Mouse (Mus musculus) neural tube, embryonic 15.5 days (tissue): ENCODE data around the gene 9530077C05Rik. TPM values are rescaled to one million over a fixed set of nuclear protein-coding genes. Genes with fewer than 3 reads are reported as not detected.

Experiments used
- ATAC-seq: fragments of 200-750 bp; cut with Nextera tagmentation; 2 replicates; pipeline ENCODE4 v1.8.0; 2017; ENCODE audit warnings: mild to moderate bottlenecking, moderate TSS enrichment, moderate library complexity; ENCODE audit not compliant: low FRiP score
- H3K27ac ChIP-seq: fragments of 300-500 bp; sonication (generic); replicated peaks from 2 replicates; pipeline ENCODE4 v1.5.1; 2015; ENCODE audit warnings: mild to moderate bottlenecking, inconsistent platforms
- H3K27me3 ChIP-seq: fragments of 300-500 bp; sonication (generic); replicated peaks from 2 replicates; pipeline ENCODE4 v1.6.1; 2015; ENCODE audit warnings: inconsistent platforms
- H3K36me3 ChIP-seq: fragments of 300-500 bp; sonication (generic); 2 replicates; pipeline ENCODE4 v1.6.1; 2015; ENCODE audit warnings: inconsistent platforms
- H3K4me1 ChIP-seq: fragments of 300-500 bp; sonication (generic); 2 replicates; pipeline ENCODE4 v1.6.1; 2015; ENCODE audit warnings: inconsistent platforms
- H3K4me2 ChIP-seq: fragments of 300-500 bp; sonication (generic); 2 replicates; pipeline ENCODE4 v1.6.1; 2015; ENCODE audit warnings: inconsistent platforms, mild to moderate bottlenecking, moderate library complexity
- H3K4me3 ChIP-seq: fragments of 300-500 bp; sonication (generic); replicated peaks from 2 replicates; pipeline ENCODE4 v1.5.1; 2015; ENCODE audit warnings: mild to moderate bottlenecking, inconsistent platforms
- H3K9ac ChIP-seq: fragments of 300-500 bp; sonication (generic); replicated peaks from 2 replicates; pipeline ENCODE4 v1.6.1; 2015; ENCODE audit warnings: mild to moderate bottlenecking, inconsistent platforms
- H3K9me3 ChIP-seq: fragments of 300-500 bp; sonication (generic); replicated peaks from 2 replicates; pipeline ENCODE4 v1.6.1; 2016; ENCODE audit warnings: inconsistent platforms
- WGBS: fragments of 180-500 bp; shearing (Covaris S2); methylation state at CpG from one replicate; pipeline ENCODE4 v1.1.7; 2015; ENCODE audit warnings: mixed read lengths; 5-methylcytosine and 5-hydroxymethylcytosine counted together
- polyA plus RNA-seq: library from polyadenylated mRNA; unstranded; fragments of >200 nt; fragmentation: Nextera tagmentation; extraction: Ambion mirVana; gene quantifications from 2 replicates; pipeline ENCODE4 v1.2.1, GENCODE M21; 2015

The 9530077C05Rik gene
- polyA plus RNA-seq, 1 experiment from 2014 or later, result 15.0 TPM

DNA sequence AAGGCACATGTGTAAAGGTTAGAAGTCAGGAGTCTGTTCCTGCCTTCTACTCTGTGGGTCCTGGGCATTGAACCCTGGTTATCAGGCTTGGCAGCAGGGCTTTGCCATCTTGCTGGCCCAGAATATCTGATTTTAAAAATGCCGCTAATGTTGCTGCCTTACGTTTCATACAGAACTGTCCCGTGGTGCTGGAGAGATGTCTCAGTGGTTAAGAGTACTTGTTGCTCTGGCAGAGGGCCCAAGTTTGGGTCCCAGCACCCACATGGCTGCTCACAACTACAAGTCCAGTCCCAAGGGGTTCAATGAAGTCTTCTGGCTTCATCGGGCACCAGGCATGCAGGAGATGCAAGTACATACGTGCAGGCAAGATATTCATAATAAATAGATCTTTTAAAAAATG, 54.9 kb downstream of the 9530077C05Rik start:
- H3K4me1 ChIP-seq, result peaks cover 12% of the 10 kb centered on the region
- ATAC-seq, result no peak
- no peak overlapping the region for H3K9ac ChIP-seq
- no peak overlapping the region for H3K27ac ChIP-seq
- no peak overlapping the region for H3K4me3 ChIP-seq
- no peak overlapping the region for H3K4me2 ChIP-seq
- no peaks in the 10 kb centered on the region for H3K9me3 ChIP-seq
- H3K36me3 ChIP-seq, result peaks cover 19% of the 10 kb centered on the region
- H3K27me3 ChIP-seq, result no peaks in the 10 kb centered on the region
- WGBS, result 97% methylated on average over 5 of the region's 5 CpGs

DNA sequence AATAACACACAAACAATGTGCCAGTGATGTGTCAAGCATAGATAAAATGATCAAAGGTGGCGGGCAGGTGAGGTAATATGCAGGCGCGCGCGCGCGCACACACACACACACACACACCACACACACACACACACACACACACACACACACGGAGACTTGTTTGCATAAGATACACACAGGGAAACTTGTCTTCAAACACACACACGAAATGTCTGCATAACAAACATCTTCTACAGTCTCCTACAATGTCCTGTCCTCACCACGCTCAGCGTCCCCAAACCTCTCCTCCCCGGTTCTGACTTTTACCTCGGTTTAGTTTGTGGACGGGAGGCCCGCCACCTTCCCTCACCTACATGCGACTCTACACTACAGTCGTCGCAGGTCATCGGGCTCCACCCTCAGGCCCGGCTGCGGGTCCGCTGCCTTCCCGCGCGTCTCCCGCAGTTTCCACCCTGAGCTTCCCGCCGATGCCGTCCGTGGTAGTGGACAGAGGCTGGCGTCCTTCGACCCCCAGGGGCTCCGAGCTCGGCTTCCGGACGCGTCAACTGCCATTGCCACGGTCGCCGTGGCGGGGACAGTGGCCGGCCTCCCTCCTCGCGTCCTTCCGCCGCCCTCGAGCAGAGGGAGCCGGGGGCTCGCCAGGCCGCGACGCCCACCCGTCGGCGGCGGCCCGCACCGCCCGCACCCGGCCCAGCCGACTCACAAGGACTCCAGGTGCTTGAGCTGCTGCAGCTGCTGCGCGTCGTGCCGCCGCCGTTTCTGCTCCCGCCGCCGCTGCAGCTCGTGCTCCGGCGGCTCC, 56.3 kb downstream of the 9530077C05Rik start:
- peak overlapping the region; percentile 61 for H3K4me2 ChIP-seq
- H3K4me3 ChIP-seq, result peak overlapping the region; percentile 61
- H3K9me3 ChIP-seq, result no peaks in the 10 kb centered on the region
- no peaks in the 10 kb centered on the region for H3K27me3 ChIP-seq
- H3K4me1 ChIP-seq, result peaks cover 12% of the 10 kb centered on the region
- peak overlapping the region; percentile 72 for H3K9ac ChIP-seq
- ATAC-seq, result peak; percentile 61
- peak overlapping the region; percentile 93 for H3K27ac ChIP-seq
- WGBS, result under 1% methylated on average over 64 of the region's 73 CpGs
- H3K36me3 ChIP-seq, result peaks cover 13% of the 10 kb centered on the region; the same call in 1 of the 2 replicates

DNA sequence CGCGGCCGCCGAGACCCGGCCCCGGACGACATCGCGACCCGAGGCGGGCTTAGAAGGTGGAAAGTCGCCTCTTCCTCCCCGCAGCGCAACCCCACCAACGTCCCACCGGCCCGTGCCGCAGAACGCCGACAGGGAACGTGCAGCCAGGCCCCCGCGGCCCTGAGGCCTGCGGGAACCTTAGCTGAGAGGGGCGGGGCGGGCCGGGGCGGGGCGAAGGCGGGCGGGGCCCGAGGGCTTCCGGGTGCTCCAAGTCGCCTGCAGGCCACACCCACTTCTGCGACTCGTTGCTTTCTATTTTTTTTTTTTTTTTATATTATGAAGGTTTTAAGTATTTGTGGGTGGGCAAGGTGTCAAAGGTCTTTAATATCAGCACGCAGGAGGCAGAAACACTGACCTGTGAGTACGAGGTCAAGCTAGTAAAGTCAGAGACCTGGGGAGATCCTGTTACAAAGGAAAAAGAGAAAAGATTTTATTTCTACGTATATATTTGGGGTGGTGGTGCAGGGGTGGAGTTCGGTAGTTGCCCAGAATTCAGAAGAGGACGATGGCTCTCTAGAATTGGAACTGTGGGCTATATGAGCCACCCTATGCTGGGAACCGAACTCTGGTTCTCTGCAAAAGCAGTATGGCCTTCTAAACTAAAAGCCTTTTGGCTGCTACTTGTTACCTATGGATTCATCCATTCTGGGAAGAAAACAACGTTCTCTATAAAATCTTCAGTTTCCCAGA, 57.0 kb downstream of the 9530077C05Rik start:
- peak overlapping the region; percentile 72 for H3K9ac ChIP-seq
- H3K36me3 ChIP-seq, result peaks cover 13% of the 10 kb centered on the region; the same call in 1 of the 2 replicates
- no peaks in the 10 kb centered on the region for H3K9me3 ChIP-seq
- peak overlapping the region; percentile 61 for H3K4me3 ChIP-seq
- ATAC-seq, result peak; percentile 91
- H3K4me2 ChIP-seq, result peak overlapping the region; percentile 61
- peaks cover 12% of the 10 kb centered on the region for H3K4me1 ChIP-seq
- WGBS, result 3% methylated on average over 43 of the region's 43 CpGs
- H3K27ac ChIP-seq, result peak overlapping the region; percentile 93
- no peaks in the 10 kb centered on the region for H3K27me3 ChIP-seq

GRCm38 (mm10) chr9:22468899-22469259, 57.6 kb downstream of the 9530077C05Rik start:
- H3K4me2 ChIP-seq, result peak overlapping the region; percentile 61; the same call in 1 of the 2 replicates
- H3K4me1 ChIP-seq, result peaks cover 12% of the 10 kb centered on the region
- peaks cover 13% of the 10 kb centered on the region; the same call in 1 of the 2 replicates for H3K36me3 ChIP-seq
- no peaks in the 10 kb centered on the region for H3K9me3 ChIP-seq
- no peaks in the 10 kb centered on the region for H3K27me3 ChIP-seq
- no peak for ATAC-seq
- no peak overlapping the region for H3K9ac ChIP-seq
- H3K27ac ChIP-seq, result no peak overlapping the region
- peak overlapping the region; percentile 61; the same call in 1 of the 2 replicates for H3K4me3 ChIP-seq
- whole genome bisulfite sequencing, result 77% methylated on average over 8 of the region's 8 CpGs

DNA sequence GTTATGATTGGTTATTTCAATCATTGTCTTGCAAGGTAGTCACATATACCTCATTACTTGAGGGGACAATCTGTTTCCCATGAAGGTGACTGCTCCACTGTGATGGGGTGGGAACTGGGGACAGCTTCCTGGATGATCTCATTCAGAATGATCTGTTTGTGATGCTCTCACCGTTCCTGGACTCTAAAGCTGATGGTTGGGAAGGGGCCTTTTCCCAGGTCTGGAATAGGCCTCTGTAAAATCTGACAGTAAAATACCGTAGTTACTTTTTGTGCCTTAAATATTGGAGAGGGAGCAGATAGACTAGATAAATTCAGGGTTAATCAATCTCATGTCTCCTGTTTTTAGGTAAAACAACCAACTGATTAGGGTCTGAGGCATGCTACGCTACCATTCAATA, 58.3 kb downstream of the 9530077C05Rik start, which contains the start of gene Rp9:
Rp9 (minus strand) TSS at position 101 of the 400 bp plus-strand sequence.
- 90% methylated on average over 3 of the region's 3 CpGs for WGBS
- H3K9ac ChIP-seq, result no peak within 1 kb of the TSS
- ATAC-seq, result no peak
- peak within 1 kb of the TSS; percentile 61 for H3K4me3 ChIP-seq
- peak within 1 kb of the TSS; percentile 61 for H3K4me2 ChIP-seq
- H3K27me3 ChIP-seq, result no peaks in the 10 kb centered on the region
- peaks cover 9% of the 10 kb centered on the region; the same call in 1 of the 2 replicates for H3K36me3 ChIP-seq
- no peaks in the 10 kb centered on the region for H3K9me3 ChIP-seq
- peaks cover 12% of the 10 kb centered on the region for H3K4me1 ChIP-seq
- H3K27ac ChIP-seq, result peak within 1 kb of the TSS; percentile 93

- peak within 1 kb of the TSS; percentile 66 for H3K9ac ChIP-seq
- peak; percentile 97 for ATAC-seq
These were observed 64.1 kb downstream of the 9530077C05Rik start, which contains the start of gene Bbs9 for GRCm38 (mm10) chr9:22475424-22475868. Bbs9 (plus strand) TSS chr9:22475715.

GRCm38 (mm10) chr9:22476265-22476664, 65.0 kb downstream of the 9530077C05Rik start:
- H3K27ac ChIP-seq, result peak overlapping the region; percentile 82
- no peaks in the 10 kb centered on the region for H3K9me3 ChIP-seq
- H3K9ac ChIP-seq, result peak overlapping the region; percentile 66
- H3K27me3 ChIP-seq, result no peaks in the 10 kb centered on the region
- 8% methylated on average over 10 of the region's 10 CpGs for WGBS
- peaks cover 15% of the 10 kb centered on the region for H3K4me1 ChIP-seq
- H3K4me3 ChIP-seq, result peak overlapping the region; percentile 74
- ATAC-seq, result peak; percentile 30
- H3K4me2 ChIP-seq, result peak overlapping the region; percentile 92
- no peaks in the 10 kb centered on the region for H3K36me3 ChIP-seq

More at GRCm38 (mm10) chr9:22475424-22475868, 64.1 kb downstream of the 9530077C05Rik start, which contains the start of gene Bbs9:
- WGBS, result under 1% methylated on average over 25 of the region's 25 CpGs
- H3K36me3 ChIP-seq, result no peaks in the 10 kb centered on the region
- peaks cover 15% of the 10 kb centered on the region for H3K4me1 ChIP-seq
- H3K27ac ChIP-seq, result peak within 1 kb of the TSS; percentile 82
- peak within 1 kb of the TSS; percentile 74 for H3K4me3 ChIP-seq
- H3K9me3 ChIP-seq, result no peaks in the 10 kb centered on the region
- H3K27me3 ChIP-seq, result no peaks in the 10 kb centered on the region
- H3K4me2 ChIP-seq, result peak within 1 kb of the TSS; percentile 92

GRCm38 (mm10) chr9:22478946-22479345, 67.6 kb downstream of the 9530077C05Rik start:
- no peak overlapping the region for H3K9ac ChIP-seq
- H3K4me2 ChIP-seq, result no peak overlapping the region
- H3K4me1 ChIP-seq, result peaks cover 15% of the 10 kb centered on the region
- no peak for ATAC-seq
- H3K4me3 ChIP-seq, result no peak overlapping the region
- H3K9me3 ChIP-seq, result no peaks in the 10 kb centered on the region
- no peak overlapping the region for H3K27ac ChIP-seq
- H3K36me3 ChIP-seq, result no peaks in the 10 kb centered on the region
- H3K27me3 ChIP-seq, result no peaks in the 10 kb centered on the region
- WGBS, result 92% methylated on average over 8 of the region's 8 CpGs

- Histone ChIP-seq H3K4me1 (no peaks in the 10 kb centered on the region), H3K27me3 (no peaks in the 10 kb centered on the region), H3K9me3 (no peaks in the 10 kb centered on the region), H3K9ac (no peak overlapping the region), H3K27ac (no peak overlapping the region), H3K4me2 (no peak overlapping the region), H3K36me3 (no peaks in the 10 kb centered on the region), H3K4me3 (no peak overlapping the region)
- ATAC-seq, result no peak
- WGBS, result 96% methylated on average over 8 of the region's 8 CpGs
These were observed 72.7 kb downstream of the 9530077C05Rik start for GRCm38 (mm10) chr9:22483866-22484561.

GRCm38 (mm10) chr9:22484562-22485308, 73.4 kb downstream of the 9530077C05Rik start:
- whole genome bisulfite sequencing, result 95% methylated on average over 12 of the region's 12 CpGs

More at GRCm38 (mm10) chr9:22484562-22485308, 73.4 kb downstream of the 9530077C05Rik start:
- Histone ChIP-seq H3K27me3 (no peaks in the 10 kb centered on the region), H3K4me2 (no peak overlapping the region), H3K9ac (no peak overlapping the region), H3K4me1 (no peaks in the 10 kb centered on the region), H3K36me3 (no peaks in the 10 kb centered on the region), H3K4me3 (no peak overlapping the region), H3K9me3 (no peaks in the 10 kb centered on the region), H3K27ac (no peak overlapping the region)
- ATAC-seq, result no peak
